ENCODE assay signal across 11 mouse cellular contexts in the genomic region with DNA sequence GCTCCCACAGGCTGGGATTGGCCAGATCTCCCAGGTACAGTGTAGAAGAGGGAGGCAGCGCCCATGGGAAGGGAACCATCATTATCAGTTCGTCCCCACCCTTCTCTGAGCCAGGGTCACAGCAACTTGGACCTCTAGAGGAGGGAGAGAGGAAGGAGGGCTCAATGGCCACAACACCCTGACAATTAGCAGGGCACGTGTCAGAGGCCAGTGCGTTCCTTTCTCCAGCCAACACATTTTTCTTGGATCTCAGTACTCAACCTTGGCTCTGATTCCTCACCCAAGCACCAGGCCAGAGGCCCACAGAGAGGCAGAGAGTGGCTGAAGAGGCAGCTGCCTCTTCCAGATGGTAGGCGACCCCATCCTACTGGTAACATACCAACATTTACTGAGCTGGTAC.
DNase-seq lines count a peak whose midpoint lies in the region; ATAC-seq and TF ChIP-seq lines count a peak whose summit lies in the region.
"Had no signal": no experiment of that assay in that cellular context is flagged by ENCODE, and none has a peak within 500 bp of the region (broad histone marks: within the 10 kb centered on the region; RNA-seq: fewer than 3 reads in every experiment).

No protein-coding gene starts in this region.

- H3K27ac ChIP-seq in heart, embryonic 13.5 days (replicated peaks), result peak overlapping the region; percentile 87
- H3K27ac ChIP-seq in layer of hippocampus, adult 2 months, result no peak overlapping the region
- H3K27ac ChIP-seq: liver, embryonic 15.5 days had no signal

- intact Hi-C loops in heart, postnatal 25 days (cut with DNase I), result no loop called here

- peaks cover 28% of the 10 kb centered on the region for H3K36me3 ChIP-seq in heart, embryonic 13.5 days
- H3K36me3 ChIP-seq: liver, embryonic 15.5 days; stomach, embryonic 15.5 days had no signal

- no peak for ATAC-seq in heart, embryonic 13.5 days (ENCODE audit: extremely low read depth, insufficient number of reproducible peaks, low FRiP score, low TSS enrichment)
- ATAC-seq in megakaryocyte progenitor cell, adult 5-6 weeks (replicated peaks; ENCODE audit: poor library complexity), result no peak
- ATAC-seq: activated CD4-positive, CD25-positive, alpha-beta regulatory T cell, adult 4 months had no signal

- no peak overlapping the region for H3K4me2 ChIP-seq in heart, embryonic 13.5 days
- H3K4me2 ChIP-seq: liver, embryonic 15.5 days; stomach, embryonic 15.5 days had no signal

- H3K9ac ChIP-seq in heart, embryonic 13.5 days, result peak overlapping the region; percentile 56
- H3K9ac ChIP-seq: liver, embryonic 15.5 days; stomach, embryonic 15.5 days had no signal

- DNase-seq in heart, adult 11 months, result peak; percentile 99
- DNase-seq in heart, postnatal 25 days (ENCODE audit: low spot score), result no peak
- peak; percentile 52 for DNase-seq in NIH3T3 (ENCODE audit: low read depth)
- peak; percentile 66 to 77 for DNase-seq in lung, adult 18-20 months
- no peak for DNase-seq in layer of hippocampus, adult 2 months (ENCODE audit: low spot score in 2 of 2)
- DNase-seq in embryo, embryonic 10 days (ENCODE audit: low spot score), result no peak

- TF ChIP-seq CTCF in layer of hippocampus, adult 2 months (conservative IDR thresholded peaks at IDR 0.05), result no peak

- WGBS in heart, embryonic 13.5 days, result 53% methylated on average over 5 of the region's 5 CpGs

- no peaks in the 10 kb centered on the region for H3K9me3 ChIP-seq in heart, embryonic 13.5 days
- H3K9me3 ChIP-seq: liver, embryonic 15.5 days; stomach, embryonic 15.5 days had no signal

- H3K4me1 ChIP-seq in heart, embryonic 13.5 days, result peaks cover 89% of the 10 kb centered on the region

- H3K4me3 ChIP-seq in heart, embryonic 13.5 days, result no peak overlapping the region
- no peak overlapping the region for H3K4me3 ChIP-seq in layer of hippocampus, adult 2 months
- H3K4me3 ChIP-seq: liver, embryonic 15.5 days; stomach, embryonic 15.5 days had no signal

- no peaks in the 10 kb centered on the region for H3K27me3 ChIP-seq in heart, embryonic 13.5 days (replicated peaks)
- H3K27me3 ChIP-seq: liver, embryonic 15.5 days; stomach, embryonic 15.5 days had no signal

Comparison
In these comparisons a context has a peak if more than half of its experiments do, and no peak if none do; other contexts are left out.
1. DNase-seq: peak in heart, adult 11 months (single experiment), NIH3T3 (single experiment) and lung, adult 18-20 months (2 of 2); none in heart, postnatal 25 days (single experiment), layer of hippocampus, adult 2 months (0 of 2) and embryo, embryonic 10 days (single experiment).